Mouse (Mus musculus): Measurements from ENCODE around the gene Ifitm1. TPM values are rescaled to one million over a fixed set of nuclear protein-coding genes. Genes with fewer than 3 reads are reported as not detected.

The Ifitm1 gene
- 15.2 and 15.4 TPM in 2 replicates for polyA plus RNA-seq (2015; fragmentation: Nextera tagmentation; extraction: Ambion mirVana)

DNA sequence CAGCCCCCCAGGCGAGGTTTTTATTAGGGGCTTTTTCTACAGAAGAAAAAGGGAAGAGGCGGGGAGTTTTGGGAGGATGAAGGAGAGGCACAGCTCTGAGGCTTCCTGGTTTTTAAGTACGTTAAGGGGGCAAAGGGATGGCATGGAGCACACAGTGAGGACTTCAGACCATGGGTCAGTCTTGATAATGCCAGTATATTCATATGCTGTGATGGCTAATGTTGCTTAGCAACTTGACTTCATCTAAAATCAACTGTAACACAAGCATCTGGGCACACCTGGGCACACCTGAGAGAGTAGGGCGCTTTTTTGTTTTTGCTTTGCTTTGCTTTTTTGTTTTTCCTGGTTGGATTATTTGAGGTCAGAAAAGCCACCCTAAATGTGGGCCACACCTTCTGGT, at the start of gene Ifitm1:
TSS of gene Ifitm1 (plus strand) at position 301 of the 400 bp plus-strand sequence.
- H3K9me3 ChIP-seq (replicated peaks; ENCODE audit: control insufficient read depth, low read length), result no peaks in the 10 kb centered on the region

DNA sequence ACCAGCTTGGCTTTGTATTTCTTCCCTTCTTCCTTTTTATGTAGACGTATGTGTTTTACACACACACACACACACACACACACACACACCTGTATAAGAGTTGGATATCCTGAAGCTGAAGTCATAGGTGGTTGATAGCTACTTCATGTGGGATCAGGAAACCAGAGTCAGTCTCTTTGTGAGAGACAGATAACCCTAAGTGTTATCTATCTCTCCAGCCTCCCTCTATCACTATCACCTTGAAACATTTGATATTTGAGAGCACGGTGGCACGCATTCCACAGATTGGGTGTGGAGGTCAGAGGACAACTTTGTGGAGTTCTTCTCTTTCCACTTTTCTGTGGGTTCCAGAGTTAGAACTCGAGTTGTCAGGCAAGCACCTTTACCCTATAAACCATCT, 47.1 kb upstream of the Ifitm1 start:
- peaks cover 43% of the 10 kb centered on the region for H3K27me3 ChIP-seq (ENCODE audit: control insufficient read depth, insufficient read depth, low read depth, low read length)
- H3K27ac ChIP-seq (ENCODE audit: low read length), result no peak overlapping the region
- ATAC-seq (ENCODE audit: low read depth), result no peak
- H3K36me3 ChIP-seq (ENCODE audit: control insufficient read depth, insufficient read depth), result no peaks in the 10 kb centered on the region
- no peak overlapping the region for H3K9ac ChIP-seq (ENCODE audit: low read depth, low read length)
- H3K4me3 ChIP-seq (ENCODE audit: low read depth, low read length), result no peak overlapping the region
- no peak overlapping the region for H3K4me2 ChIP-seq (ENCODE audit: low read depth, low read length)
- 13% methylated on average over 4 of the region's 4 CpGs for WGBS (ENCODE audit: insufficient replicate concordance)
- peaks cover 8% of the 10 kb centered on the region for H3K4me1 ChIP-seq (ENCODE audit: control insufficient read depth, low read depth, low read length)
- H3K9me3 ChIP-seq (replicated peaks; ENCODE audit: control insufficient read depth, low read length), result no peaks in the 10 kb centered on the region

More for the DNA sequence above, at the start of gene Ifitm1:
- ATAC-seq (ENCODE audit: low read depth), result no peak
- no peak within 1 kb of the TSS for H3K4me2 ChIP-seq (ENCODE audit: low read depth, low read length)
- no peaks in the 10 kb centered on the region for H3K27me3 ChIP-seq (ENCODE audit: control insufficient read depth, insufficient read depth, low read depth, low read length)
- no peak within 1 kb of the TSS for H3K4me3 ChIP-seq (ENCODE audit: low read depth, low read length)
- H3K36me3 ChIP-seq (ENCODE audit: control insufficient read depth, insufficient read depth), result no peaks in the 10 kb centered on the region
- 54% methylated on average over 4 of the region's 4 CpGs for WGBS (ENCODE audit: insufficient replicate concordance)
- H3K4me1 ChIP-seq (ENCODE audit: control insufficient read depth, low read depth, low read length), result no peaks in the 10 kb centered on the region; the same call in 1 of the 2 replicates
- no peak within 1 kb of the TSS for H3K27ac ChIP-seq (ENCODE audit: low read length)
- H3K9ac ChIP-seq (ENCODE audit: low read depth, low read length), result no peak within 1 kb of the TSS

DNA sequence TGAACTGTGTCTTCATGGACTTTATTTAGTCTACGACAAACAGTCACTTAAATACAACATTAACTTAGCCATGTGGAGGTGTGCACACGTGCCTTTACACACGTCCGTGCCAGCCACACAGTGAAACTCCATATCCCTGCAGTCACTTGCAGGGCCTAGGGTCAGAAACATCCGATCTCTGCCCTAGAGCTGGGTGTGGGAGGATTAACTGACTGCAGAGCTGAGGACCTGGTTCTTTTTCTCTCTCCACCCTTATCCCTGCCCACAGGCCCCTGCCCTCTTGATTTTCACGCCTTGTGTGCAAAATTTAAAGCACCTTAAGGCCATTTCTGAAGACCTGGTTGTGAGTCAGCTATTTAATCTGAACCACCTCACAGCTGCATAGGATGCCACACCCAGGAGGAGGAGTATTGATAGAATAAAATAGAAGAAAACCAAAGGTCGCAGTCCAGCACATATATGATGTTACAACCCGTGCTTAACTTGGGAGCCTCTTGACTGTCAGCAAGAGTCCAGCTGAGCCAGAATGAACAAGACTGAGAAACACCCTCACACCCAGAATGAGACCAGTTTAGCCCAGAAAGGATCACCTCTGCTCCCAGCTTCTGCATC, 46.5 kb upstream of the Ifitm1 start, which contains the start of gene Nlrp6:
TSS of gene Nlrp6 (plus strand) at position 485 of the 612 bp plus-strand sequence.
- no peak within 1 kb of the TSS for H3K9ac ChIP-seq (ENCODE audit: low read depth, low read length)

DNA sequence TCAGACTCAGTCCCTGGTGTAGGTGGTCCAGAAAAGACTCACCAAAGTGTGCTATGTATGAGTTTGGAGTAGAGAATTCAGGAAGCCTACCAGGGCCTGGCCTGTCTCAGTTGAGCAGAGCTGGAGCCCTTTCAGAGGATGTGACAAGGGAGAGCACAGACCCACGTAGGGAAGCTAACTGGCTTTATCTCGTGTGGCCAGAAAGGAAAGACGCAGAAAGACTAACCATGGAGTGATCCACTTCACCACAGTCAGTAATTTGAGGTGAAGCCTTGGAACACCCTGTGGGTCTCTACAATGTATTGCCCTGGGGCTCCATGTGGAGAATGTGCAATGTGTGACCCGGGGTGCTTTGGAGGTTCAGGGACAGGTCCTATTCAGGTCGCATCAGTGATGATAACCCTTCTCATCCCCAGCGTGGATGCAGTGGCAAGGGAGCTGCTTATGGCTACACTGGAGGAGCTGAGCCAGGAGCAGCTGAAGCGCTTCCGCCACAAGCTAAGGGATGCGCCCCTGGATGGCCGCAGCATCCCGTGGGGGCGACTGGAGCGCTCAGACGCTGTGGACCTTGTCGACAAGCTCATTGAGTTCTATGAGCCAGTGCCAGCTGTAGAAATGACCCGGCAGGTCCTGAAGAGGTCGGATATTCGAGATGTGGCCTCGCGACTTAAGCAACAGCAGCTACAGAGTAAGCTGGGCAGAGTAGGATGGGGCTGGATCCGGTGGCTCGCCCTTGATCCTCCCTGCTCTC, 45.6 kb upstream of the Ifitm1 start:
- Histone ChIP-seq H3K9ac (ENCODE audit: low read depth, low read length) (no peak overlapping the region), H3K4me2 (ENCODE audit: low read depth, low read length) (no peak overlapping the region), H3K4me1 (ENCODE audit: control insufficient read depth, low read depth, low read length) (peaks cover 8% of the 10 kb centered on the region), H3K4me3 (ENCODE audit: low read depth, low read length) (no peak overlapping the region), H3K27me3 (ENCODE audit: control insufficient read depth, insufficient read depth, low read depth, low read length) (peaks cover 43% of the 10 kb centered on the region), H3K9me3 (replicated peaks; ENCODE audit: control insufficient read depth, low read length) (no peaks in the 10 kb centered on the region), H3K27ac (ENCODE audit: low read length) (no peak overlapping the region), H3K36me3 (ENCODE audit: control insufficient read depth, insufficient read depth) (no peaks in the 10 kb centered on the region)
- WGBS (ENCODE audit: insufficient replicate concordance), result 25% methylated on average over 22 of the region's 22 CpGs
- no peak for ATAC-seq (ENCODE audit: low read depth)

More for the DNA sequence above, 46.5 kb upstream of the Ifitm1 start, which contains the start of gene Nlrp6:
- ATAC-seq (ENCODE audit: low read depth), result no peak
- Histone ChIP-seq H3K9me3 (replicated peaks; ENCODE audit: control insufficient read depth, low read length) (no peaks in the 10 kb centered on the region), H3K27ac (ENCODE audit: low read length) (no peak within 1 kb of the TSS), H3K36me3 (ENCODE audit: control insufficient read depth, insufficient read depth) (no peaks in the 10 kb centered on the region), H3K4me2 (ENCODE audit: low read depth, low read length) (no peak within 1 kb of the TSS), H3K27me3 (ENCODE audit: control insufficient read depth, insufficient read depth, low read depth, low read length) (peaks cover 43% of the 10 kb centered on the region), H3K4me3 (ENCODE audit: low read depth, low read length) (no peak within 1 kb of the TSS), H3K4me1 (ENCODE audit: control insufficient read depth, low read depth, low read length) (peaks cover 8% of the 10 kb centered on the region)
- 39% methylated on average over 8 of the region's 8 CpGs for WGBS (ENCODE audit: insufficient replicate concordance)

DNA sequence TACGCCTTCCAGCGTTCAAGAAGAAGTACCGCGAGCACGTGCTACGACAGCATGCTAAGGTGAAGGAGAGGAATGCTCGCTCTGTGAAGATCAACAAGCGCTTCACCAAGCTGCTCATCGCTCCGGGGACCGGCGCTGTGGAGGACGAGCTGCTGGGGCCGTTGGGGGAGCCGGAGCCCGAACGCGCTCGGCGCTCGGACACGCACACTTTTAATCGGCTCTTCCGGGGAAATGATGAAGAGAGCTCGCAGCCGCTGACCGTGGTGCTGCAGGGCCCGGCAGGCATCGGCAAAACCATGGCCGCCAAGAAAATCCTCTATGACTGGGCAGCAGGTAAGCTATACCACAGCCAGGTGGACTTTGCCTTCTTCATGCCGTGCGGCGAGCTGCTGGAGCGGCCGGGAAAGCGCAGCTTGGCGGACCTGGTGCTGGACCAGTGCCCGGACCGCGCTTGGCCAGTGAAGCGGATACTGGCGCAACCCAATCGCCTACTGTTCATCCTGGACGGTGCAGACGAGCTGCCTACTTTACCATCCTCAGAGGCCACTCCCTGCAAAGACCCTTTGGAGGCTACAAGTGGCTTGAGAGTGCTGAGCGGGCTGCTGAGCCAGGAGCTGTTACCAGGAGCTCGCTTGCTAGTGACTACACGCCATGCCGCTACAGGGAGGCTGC, 44.5 kb upstream of the Ifitm1 start:
- WGBS (ENCODE audit: insufficient replicate concordance), result 1% methylated on average over 49 of the region's 49 CpGs
- Histone ChIP-seq H3K4me1 (ENCODE audit: control insufficient read depth, low read depth, low read length) (peaks cover 8% of the 10 kb centered on the region), H3K4me3 (ENCODE audit: low read depth, low read length) (peak overlapping the region; percentile 21), H3K27ac (ENCODE audit: low read length) (no peak overlapping the region), H3K27me3 (ENCODE audit: control insufficient read depth, insufficient read depth, low read depth, low read length) (peaks cover 43% of the 10 kb centered on the region), H3K4me2 (ENCODE audit: low read depth, low read length) (peak overlapping the region; percentile 41), H3K9me3 (replicated peaks; ENCODE audit: control insufficient read depth, low read length) (no peaks in the 10 kb centered on the region), H3K36me3 (ENCODE audit: control insufficient read depth, insufficient read depth) (no peaks in the 10 kb centered on the region), H3K9ac (ENCODE audit: low read depth, low read length) (no peak overlapping the region)
- peak; percentile 75 for ATAC-seq (ENCODE audit: low read depth)

DNA sequence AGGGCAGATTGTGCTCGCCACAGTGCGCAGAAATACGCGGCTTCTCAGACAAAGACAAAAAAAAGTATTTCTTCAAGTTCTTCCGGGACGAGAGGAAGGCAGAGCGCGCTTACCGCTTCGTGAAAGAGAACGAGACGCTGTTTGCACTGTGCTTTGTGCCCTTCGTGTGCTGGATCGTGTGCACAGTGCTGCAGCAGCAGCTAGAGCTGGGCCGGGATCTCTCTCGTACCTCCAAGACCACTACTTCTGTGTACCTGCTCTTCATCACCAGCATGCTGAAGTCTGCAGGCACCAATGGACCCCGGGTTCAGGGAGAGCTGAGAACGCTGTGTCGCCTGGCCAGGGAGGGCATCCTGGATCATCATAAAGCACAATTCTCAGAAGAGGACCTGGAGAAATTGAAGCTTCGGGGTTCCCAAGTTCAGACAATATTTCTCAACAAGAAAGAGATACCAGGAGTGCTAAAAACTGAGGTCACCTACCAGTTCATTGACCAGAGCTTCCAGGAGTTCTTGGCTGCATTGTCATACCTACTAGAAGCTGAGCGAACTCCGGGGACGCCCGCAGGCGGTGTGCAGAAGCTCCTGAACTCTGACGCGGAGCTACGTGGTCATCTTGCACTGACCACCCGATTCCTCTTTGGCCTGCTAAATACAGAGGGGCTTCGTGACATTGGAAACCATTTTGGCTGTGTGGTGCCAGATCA, 43.8 kb upstream of the Ifitm1 start:
- Histone ChIP-seq H3K4me2 (ENCODE audit: low read depth, low read length) (peak overlapping the region; percentile 41; the same call in 1 of the 2 replicates), H3K27me3 (ENCODE audit: control insufficient read depth, insufficient read depth, low read depth, low read length) (peaks cover 43% of the 10 kb centered on the region), H3K9ac (ENCODE audit: low read depth, low read length) (no peak overlapping the region), H3K4me3 (ENCODE audit: low read depth, low read length) (peak overlapping the region; percentile 21; the same call in 1 of the 2 replicates), H3K36me3 (ENCODE audit: control insufficient read depth, insufficient read depth) (peaks cover 4% of the 10 kb centered on the region; the same call in 1 of the 2 replicates), H3K4me1 (ENCODE audit: control insufficient read depth, low read depth, low read length) (peaks cover 8% of the 10 kb centered on the region), H3K27ac (ENCODE audit: low read length) (no peak overlapping the region), H3K9me3 (replicated peaks; ENCODE audit: control insufficient read depth, low read length) (no peaks in the 10 kb centered on the region)
- WGBS (ENCODE audit: insufficient replicate concordance), result 19% methylated on average over 30 of the region's 30 CpGs
- no peak for ATAC-seq (ENCODE audit: low read depth)

DNA sequence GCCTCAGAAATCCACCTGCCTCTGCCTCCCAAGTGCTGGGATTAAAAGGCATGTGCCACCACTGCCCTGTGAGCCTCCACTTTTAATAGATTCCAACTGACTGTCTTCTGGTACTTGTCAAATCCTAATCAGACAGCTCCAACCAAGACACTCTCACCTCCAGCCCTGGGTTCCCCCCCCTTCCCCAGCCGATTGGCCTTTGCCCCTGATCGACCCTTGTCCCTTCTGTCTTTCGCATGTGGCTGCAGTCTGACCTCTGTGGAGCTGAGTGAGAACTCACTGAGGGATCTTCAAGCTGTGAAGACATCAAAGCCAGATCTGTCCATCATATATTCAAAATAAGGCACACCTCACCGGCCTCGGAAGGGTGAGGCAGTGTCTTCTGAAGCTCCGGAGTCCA, 39.8 kb upstream of the Ifitm1 start:
- Histone ChIP-seq H3K9me3 (replicated peaks; ENCODE audit: control insufficient read depth, low read length) (no peaks in the 10 kb centered on the region), H3K4me3 (ENCODE audit: low read depth, low read length) (no peak overlapping the region), H3K4me2 (ENCODE audit: low read depth, low read length) (no peak overlapping the region), H3K4me1 (ENCODE audit: control insufficient read depth, low read depth, low read length) (peaks cover 6% of the 10 kb centered on the region), H3K27ac (ENCODE audit: low read length) (no peak overlapping the region), H3K36me3 (ENCODE audit: control insufficient read depth, insufficient read depth) (peaks cover 7% of the 10 kb centered on the region; the same call in 1 of the 2 replicates), H3K27me3 (ENCODE audit: control insufficient read depth, insufficient read depth, low read depth, low read length) (peaks cover 25% of the 10 kb centered on the region), H3K9ac (ENCODE audit: low read depth, low read length) (no peak overlapping the region)
- ATAC-seq (ENCODE audit: low read depth), result no peak; the same call in 1 of the 2 replicates
- WGBS (ENCODE audit: insufficient replicate concordance), result 71% methylated on average over 6 of the region's 6 CpGs

DNA sequence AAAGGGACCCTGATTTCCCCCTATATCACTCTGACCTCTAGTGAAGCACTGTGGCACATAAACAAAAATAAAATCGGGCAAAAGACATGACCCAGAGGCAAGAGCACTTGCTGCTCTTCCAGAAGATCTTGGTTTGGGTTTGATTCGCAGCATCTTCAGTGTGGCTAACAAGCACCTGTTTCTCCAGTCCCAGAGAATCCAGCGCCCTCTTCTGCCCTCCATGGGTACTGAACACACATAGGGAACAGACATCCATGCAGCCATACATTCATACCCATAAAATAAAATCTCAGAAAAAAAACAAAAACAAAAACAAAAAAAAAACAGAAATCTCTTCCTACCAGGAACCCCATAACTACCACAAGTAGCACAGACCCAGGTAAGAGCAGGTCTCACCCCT, 28.6 kb upstream of the Ifitm1 start:
- no peak overlapping the region for H3K4me2 ChIP-seq (ENCODE audit: low read depth, low read length)
- H3K9me3 ChIP-seq (replicated peaks; ENCODE audit: control insufficient read depth, low read length), result no peaks in the 10 kb centered on the region
- no peak for ATAC-seq (ENCODE audit: low read depth)
- 32% methylated on average over 3 of the region's 3 CpGs for WGBS (ENCODE audit: insufficient replicate concordance)
- no peaks in the 10 kb centered on the region; the same call in 1 of the 2 replicates for H3K27me3 ChIP-seq (ENCODE audit: control insufficient read depth, insufficient read depth, low read depth, low read length)
- no peaks in the 10 kb centered on the region for H3K36me3 ChIP-seq (ENCODE audit: control insufficient read depth, insufficient read depth)
- H3K4me3 ChIP-seq (ENCODE audit: low read depth, low read length), result no peak overlapping the region
- no peak overlapping the region for H3K27ac ChIP-seq (ENCODE audit: low read length)
- peaks cover 10% of the 10 kb centered on the region for H3K4me1 ChIP-seq (ENCODE audit: control insufficient read depth, low read depth, low read length)
- H3K9ac ChIP-seq (ENCODE audit: low read depth, low read length), result no peak overlapping the region
